Mouse (Mus musculus): ENCODE measurements around the gene Hoxc8. TPM values are rescaled to one million over a fixed set of nuclear protein-coding genes. Genes with fewer than 3 reads are reported as not detected.

Hoxc8 gene
- total RNA-seq, 2 experiments from 2014 or later: not detected

GRCm38 (mm10) chr15:103028916-103029512, 38.6 kb downstream of the Hoxc8 start:
- DNase-seq (ENCODE audit: extremely low spot score in 1 of 2, low spot score in 1 of 2): no peak

- no peak for DNase-seq (ENCODE audit: extremely low spot score in 1 of 2, low spot score in 1 of 2)
These were observed 39.7 kb downstream of the Hoxc8 start for GRCm38 (mm10) chr15:103030142-103030541.

GRCm38 (mm10) chr15:103032167-103032566, 41.8 kb downstream of the Hoxc8 start:
- no peak for DNase-seq (ENCODE audit: extremely low spot score in 1 of 2, low spot score in 1 of 2)

- DNase-seq (ENCODE audit: extremely low spot score in 1 of 2, low spot score in 1 of 2): no peak
These were observed 42.5 kb downstream of the Hoxc8 start for GRCm38 (mm10) chr15:103032646-103033575.

- DNase-seq (ENCODE audit: extremely low spot score in 1 of 2, low spot score in 1 of 2): no peak
These were observed 43.8 kb downstream of the Hoxc8 start for GRCm38 (mm10) chr15:103034043-103034806.

GRCm38 (mm10) chr15:103034807-103035547, 44.6 kb downstream of the Hoxc8 start:
- DNase-seq (ENCODE audit: extremely low spot score in 1 of 2, low spot score in 1 of 2): no peak

GRCm38 (mm10) chr15:103035548-103035881, 45.1 kb downstream of the Hoxc8 start:
- DNase-seq (ENCODE audit: extremely low spot score in 1 of 2, low spot score in 1 of 2): no peak

- DNase-seq (ENCODE audit: extremely low spot score in 1 of 2, low spot score in 1 of 2): no peak
These were observed 47.2 kb downstream of the Hoxc8 start for GRCm38 (mm10) chr15:103037579-103037978.

GRCm38 (mm10) chr15:103038701-103039480, 48.5 kb downstream of the Hoxc8 start:
- no peak for DNase-seq (ENCODE audit: extremely low spot score in 1 of 2, low spot score in 1 of 2)

- DNase-seq (ENCODE audit: extremely low spot score in 1 of 2, low spot score in 1 of 2): no peak
These were observed 49.2 kb downstream of the Hoxc8 start for GRCm38 (mm10) chr15:103039609-103040008.

GRCm38 (mm10) chr15:103040601-103041000, 50.2 kb downstream of the Hoxc8 start:
- no peak for DNase-seq (ENCODE audit: extremely low spot score in 1 of 2, low spot score in 1 of 2)

- DNase-seq (ENCODE audit: extremely low spot score in 1 of 2, low spot score in 1 of 2): no peak
These were observed 51.2 kb downstream of the Hoxc8 start for GRCm38 (mm10) chr15:103041613-103042012.

GRCm38 (mm10) chr15:103042209-103042608, 51.8 kb downstream of the Hoxc8 start:
- no peak for DNase-seq (ENCODE audit: extremely low spot score in 1 of 2, low spot score in 1 of 2)

Small RNA genes within 50 kb of the gene (microRNA-seq; reads per million reads assigned to microRNA genes)
- gene Mir196a-2: 0.40 to 1.1 reads per million in 2 experiments
- gene Mir615: 0.60 to 0.74 reads per million in 2 experiments

Other genes with a start within 250 kb of the Hoxc8 start
- not detected for gene Hoxc13, start 69.5 kb upstream of the Hoxc8 start, total RNA-seq (2021)
- gene Hoxc12, start 53.9 kb upstream of the Hoxc8 start, total RNA-seq (2021): not detected
- not detected for gene Hoxc11, start 36.2 kb upstream of the Hoxc8 start, total RNA-seq (2021)
- gene Hoxc10, start 23.8 kb upstream of the Hoxc8 start, total RNA-seq (2021): not detected
- not detected for gene Hoxc5, start 23.2 kb upstream of the Hoxc8 start, total RNA-seq (2021)
- not detected for gene Hoxc9, start 14.2 kb upstream of the Hoxc8 start, total RNA-seq (2021)
- not detected for gene Hoxc6, start 7.7 kb downstream of the Hoxc8 start, total RNA-seq (2021)
- gene Hoxc4, start 28.3 kb downstream of the Hoxc8 start, total RNA-seq (2021): not detected
- gene Smug1, start 176.5 kb downstream of the Hoxc8 start, total RNA-seq (2021): 10 to 100 TPM; 17.4 to 20.2 TPM
- 100 to 1,000 TPM; 180 to 183 TPM for gene Cbx5, start 249.2 kb downstream of the Hoxc8 start, total RNA-seq (2021)
- 100 to 1,000 TPM; 253 to 258 TPM for gene Hnrnpa1, start 249.8 kb downstream of the Hoxc8 start, total RNA-seq (2021)